Mouse (Mus musculus) embryonic facial prominence, embryonic 14.5 days (tissue): Measurements from ENCODE around the gene Lrriq3. TPM values are rescaled to one million over a fixed set of nuclear protein-coding genes. Genes with fewer than 3 reads are reported as not detected.

Experiments
- ATAC-seq: fragments of 200-750 bp; cut with Nextera tagmentation; 2 replicates; pipeline ENCODE4 v1.8.0; 2017; ENCODE audit warnings: low read depth, moderate number of reproducible peaks, moderate TSS enrichment
- DNase-seq: peaks from one replicate; pipeline ENCODE4 v3.0.0-alpha.2; 2015; ENCODE audit warnings: low spot score
- H3K27ac ChIP-seq: fragments of 300-500 bp; sonication (generic); replicated peaks from 2 replicates; pipeline ENCODE4 v1.5.1; 2014; ENCODE audit warnings: low read depth, mild to moderate bottlenecking, low read length, moderate library complexity
- H3K27me3 ChIP-seq: fragments of 300-500 bp; sonication (generic); replicated peaks from 2 replicates; pipeline ENCODE4 v1.6.1; 2014; ENCODE audit warnings: low read length; ENCODE audit not compliant: control insufficient read depth, insufficient read depth
- H3K36me3 ChIP-seq: fragments of 300-500 bp; sonication (generic); 2 replicates; pipeline ENCODE4 v1.6.1; 2014; ENCODE audit warnings: low read length, mixed read lengths; ENCODE audit not compliant: control insufficient read depth, insufficient read depth
- H3K4me1 ChIP-seq: fragments of 300-500 bp; sonication (generic); 2 replicates; pipeline ENCODE4 v1.6.1; 2014; ENCODE audit warnings: antibody characterized with exemption, low read length; ENCODE audit not compliant: control insufficient read depth, insufficient read depth
- H3K4me2 ChIP-seq: fragments of 300-500 bp; sonication (generic); 2 replicates; pipeline ENCODE4 v1.6.1; 2014; ENCODE audit warnings: low read depth, mild to moderate bottlenecking, low read length, moderate library complexity, mixed read lengths
- H3K4me3 ChIP-seq: fragments of 300-500 bp; sonication (generic); 2 replicates; pipeline ENCODE4 v1.5.1; 2014; ENCODE audit warnings: low read depth, mild to moderate bottlenecking, low read length
- H3K9ac ChIP-seq: fragments of 300-500 bp; sonication (generic); 2 replicates; pipeline ENCODE4 v1.6.1; 2014; ENCODE audit warnings: low read depth, mild to moderate bottlenecking, low read length, moderate library complexity, mixed read lengths
- H3K9me3 ChIP-seq: fragments of 300-500 bp; sonication (generic); 2 replicates; pipeline ENCODE4 v1.6.1; 2016; ENCODE audit warnings: low read length; ENCODE audit not compliant: control insufficient read depth
- WGBS: fragments of 180-500 bp; shearing (Covaris S2); extraction: QIAGEN DNeasy Blood & Tissue Kit; methylation state at CpG from one replicate; pipeline ENCODE4 v1.1.7; 2014; 5-methylcytosine and 5-hydroxymethylcytosine counted together
- polyA plus RNA-seq: library from polyadenylated mRNA; unstranded; fragments of >200 nt; fragmentation: Nextera tagmentation; extraction: Ambion mirVana; gene quantifications from 2 replicates; pipeline ENCODE4 v1.2.1, GENCODE M21; 2014

Gene Lrriq3
- polyA plus RNA-seq, 1 experiment from 2014 or later, result 1.0 TPM

DNA sequence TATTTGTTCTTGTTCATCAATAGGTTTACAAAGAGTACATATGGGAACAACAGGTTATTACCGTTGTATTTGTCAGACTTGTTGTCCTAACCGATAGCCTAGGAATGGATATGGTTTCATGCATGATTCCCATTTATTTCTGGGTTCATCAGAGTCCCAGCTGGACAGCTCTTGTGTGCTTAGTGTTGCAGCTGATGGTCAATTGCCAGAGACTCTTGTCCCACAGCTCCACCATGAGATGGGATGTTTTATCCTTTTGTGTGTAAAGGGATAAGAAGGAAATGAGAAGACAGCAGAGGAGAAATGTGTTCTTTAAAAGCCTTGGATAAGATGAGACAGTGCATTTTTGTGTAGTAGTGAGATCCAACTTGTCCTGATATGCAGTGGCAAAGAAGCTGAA is 93.2 kb downstream of the Lrriq3 start:
- DNase-seq (no peak), ATAC-seq (no peak)
- no peak overlapping the region for H3K4me3 ChIP-seq
- H3K9me3 ChIP-seq, result no peaks in the 10 kb centered on the region
- H3K27ac ChIP-seq, result no peak overlapping the region
- WGBS, result 89% methylated on average over 2 of the region's 2 CpGs
- no peaks in the 10 kb centered on the region for H3K4me1 ChIP-seq
- H3K27me3 ChIP-seq, result no peaks in the 10 kb centered on the region
- no peaks in the 10 kb centered on the region for H3K36me3 ChIP-seq
- no peak overlapping the region for H3K9ac ChIP-seq
- no peak overlapping the region for H3K4me2 ChIP-seq

DNA sequence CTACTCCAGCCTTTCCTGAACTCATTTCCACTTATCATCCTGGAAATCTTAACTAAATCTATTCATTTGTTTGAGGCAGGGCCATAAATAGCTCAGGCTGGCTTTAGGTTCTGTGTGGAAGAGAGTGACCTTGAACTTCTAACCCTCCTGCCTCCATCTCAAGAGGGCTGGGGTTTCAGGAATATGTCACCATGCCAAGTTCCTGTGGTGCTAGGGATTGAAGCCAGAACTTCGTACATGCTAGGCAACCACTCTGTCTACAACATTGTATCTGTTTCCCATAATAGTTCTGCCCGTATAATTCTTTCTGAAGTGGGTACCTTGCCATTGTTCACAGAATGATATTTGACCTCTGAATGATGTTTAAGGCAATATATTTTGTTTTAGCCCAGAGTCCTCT is 95.6 kb downstream of the Lrriq3 start:
- DNase-seq, result no peak
- Histone ChIP-seq H3K4me3 (no peak overlapping the region), H3K27ac (no peak overlapping the region), H3K9me3 (no peaks in the 10 kb centered on the region), H3K9ac (no peak overlapping the region), H3K36me3 (no peaks in the 10 kb centered on the region), H3K4me2 (no peak overlapping the region), H3K4me1 (no peaks in the 10 kb centered on the region), H3K27me3 (no peaks in the 10 kb centered on the region)
- WGBS, result 70% methylated on average over 2 of the region's 2 CpGs
- no peak for ATAC-seq

DNA sequence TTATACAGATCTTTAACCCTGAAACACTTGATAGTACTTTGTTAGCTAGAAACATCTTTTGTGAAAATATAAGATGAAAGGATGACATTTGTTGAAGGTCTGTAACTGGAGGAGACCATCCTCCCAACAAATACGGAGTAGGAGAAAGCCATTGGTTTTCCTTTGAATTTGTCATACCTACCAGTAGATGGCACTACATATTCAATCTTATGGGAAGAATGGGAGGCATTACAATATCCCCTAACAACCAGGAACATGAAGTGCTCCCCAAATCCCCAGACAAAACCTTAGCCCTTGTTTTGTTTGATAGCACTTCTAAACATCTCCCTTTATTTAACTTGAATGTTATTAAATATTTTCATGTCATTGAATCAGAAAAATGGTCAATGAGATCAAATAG is 141.7 kb downstream of the Lrriq3 start:
- no peaks in the 10 kb centered on the region for H3K4me1 ChIP-seq
- ATAC-seq, result no peak
- 0% methylated on average over 1 of the region's 1 CpGs for WGBS
- H3K4me3 ChIP-seq, result no peak overlapping the region
- no peaks in the 10 kb centered on the region for H3K9me3 ChIP-seq
- no peak overlapping the region for H3K27ac ChIP-seq
- H3K27me3 ChIP-seq, result no peaks in the 10 kb centered on the region
- no peak overlapping the region for H3K9ac ChIP-seq
- DNase-seq, result peak; percentile 39
- no peaks in the 10 kb centered on the region for H3K36me3 ChIP-seq
- H3K4me2 ChIP-seq, result no peak overlapping the region

DNA sequence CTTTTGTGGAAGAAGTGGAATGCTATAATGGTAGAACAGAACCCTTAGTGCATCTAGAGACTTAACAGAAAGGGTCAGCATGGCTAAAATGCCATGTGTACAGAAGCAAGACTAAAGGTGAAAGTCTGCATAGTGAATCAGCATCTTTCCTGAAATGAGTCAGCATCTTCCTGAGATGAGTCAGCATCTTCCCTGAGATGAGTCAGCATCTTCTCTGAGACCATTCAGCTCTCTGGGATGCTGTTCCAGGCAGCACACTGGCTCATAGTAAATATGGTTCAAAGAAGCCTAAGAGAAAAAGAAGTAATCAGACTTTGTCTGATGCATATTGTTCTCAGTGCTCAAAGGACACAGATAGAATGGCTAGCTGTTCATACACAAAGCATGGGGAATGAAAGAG is 142.3 kb downstream of the Lrriq3 start:
- no peak for DNase-seq

More for the DNA sequence above, 142.3 kb downstream of the Lrriq3 start:
- Histone ChIP-seq H3K36me3 (no peaks in the 10 kb centered on the region), H3K27ac (no peak overlapping the region), H3K4me3 (no peak overlapping the region), H3K9ac (no peak overlapping the region), H3K9me3 (no peaks in the 10 kb centered on the region), H3K27me3 (no peaks in the 10 kb centered on the region), H3K4me1 (no peaks in the 10 kb centered on the region), H3K4me2 (no peak overlapping the region)
- no peak for ATAC-seq

Other genes starting within 250 kb of the Lrriq3 start
- gene Tnni3k, start 38.0 kb upstream of the Lrriq3 start, polyA plus RNA-seq, result not detected in 2 replicates
- 15.6 and 17.0 TPM in 2 replicates for gene Fpgt, start within 50 bp of the Lrriq3 start, polyA plus RNA-seq